Mouse (Mus musculus) bone marrow macrophage, adult 2 months (primary cell): ENCODE measurements at regions not wholly inside any gene's neighbourhood (a gene's known extent, or its start where the extent isn't known, plus 50 kb on each side); places are given as distances from the start of the nearest gene placed in this dataset.

Experiments
- CTCF ChIP-seq: IDR thresholded peaks from 2 replicates; pipeline ENCODE4 v1.5.1; 2012; ENCODE audit warnings: low read depth, mild to moderate bottlenecking, low read length, moderate library complexity
- POLR2A ChIP-seq: IDR thresholded peaks from 2 replicates; pipeline ENCODE4 v1.6.1; 2012; ENCODE audit warnings: mild to moderate bottlenecking, low read depth, low read length, borderline replicate concordance

DNA sequence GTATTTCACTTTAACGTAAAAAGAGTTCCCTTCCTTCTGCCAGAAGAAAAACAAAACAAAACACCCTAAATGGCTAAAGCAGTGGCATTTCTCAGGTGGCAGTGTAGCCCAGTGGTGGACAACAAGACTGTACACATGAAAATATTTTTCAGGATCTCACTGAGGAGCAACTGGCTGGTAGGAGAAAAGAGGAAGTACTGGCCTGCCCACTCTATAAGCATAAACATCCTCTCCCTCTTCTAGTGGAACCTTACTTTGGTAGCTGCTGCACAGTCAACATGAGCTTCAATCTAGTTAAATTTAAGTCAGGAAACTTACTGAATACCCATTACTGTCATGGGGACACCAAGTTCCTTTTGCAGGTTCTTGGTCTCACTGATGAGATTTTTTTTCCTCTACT lies 209.5 kb upstream of the Ednrb start:
- TF ChIP-seq CTCF (no peak), POLR2A (no peak)
